Mouse (Mus musculus) kidney, postnatal 14 days (tissue): ENCODE data around the gene Cnpy1.

ENCODE experiments used
- DNase-seq: peaks from one replicate; pipeline ENCODE4 v3.0.0; 2022; ENCODE audit warnings: mixed read lengths

Gene Cnpy1

DNA sequence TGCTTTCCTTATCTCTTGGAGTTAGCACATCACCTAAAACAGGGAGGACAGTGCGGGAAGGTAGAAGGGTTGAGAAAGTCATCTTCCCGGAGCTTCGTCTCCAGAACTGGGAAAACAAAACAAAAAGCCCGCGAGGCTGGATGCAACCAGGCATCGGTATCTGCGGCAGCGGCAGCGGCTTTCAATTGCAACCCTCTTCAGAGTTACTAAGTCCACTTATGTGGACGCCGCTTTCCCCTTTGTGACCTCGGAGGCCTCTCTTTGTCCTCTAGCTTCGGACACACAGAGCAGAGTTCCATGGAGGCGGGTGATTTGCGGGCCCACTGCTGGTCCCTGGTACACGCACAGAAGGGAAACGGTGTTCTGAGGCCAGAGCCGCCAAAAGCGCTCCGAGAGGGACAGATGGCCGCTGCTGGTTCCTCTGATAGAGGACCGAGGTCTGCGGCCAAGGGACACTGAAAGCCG is 83.6 kb downstream of the Cnpy1 start:
- no peak for DNase-seq

GRCm38 (mm10) chr5:28161383-28161937 is 84.1 kb downstream of the Cnpy1 start:
- no peak for DNase-seq

GRCm38 (mm10) chr5:28159891-28160470 is 85.6 kb downstream of the Cnpy1 start:
- no peak for DNase-seq

GRCm38 (mm10) chr5:28159072-28159458 is 86.5 kb downstream of the Cnpy1 start:
- DNase-seq = no peak

DNA sequence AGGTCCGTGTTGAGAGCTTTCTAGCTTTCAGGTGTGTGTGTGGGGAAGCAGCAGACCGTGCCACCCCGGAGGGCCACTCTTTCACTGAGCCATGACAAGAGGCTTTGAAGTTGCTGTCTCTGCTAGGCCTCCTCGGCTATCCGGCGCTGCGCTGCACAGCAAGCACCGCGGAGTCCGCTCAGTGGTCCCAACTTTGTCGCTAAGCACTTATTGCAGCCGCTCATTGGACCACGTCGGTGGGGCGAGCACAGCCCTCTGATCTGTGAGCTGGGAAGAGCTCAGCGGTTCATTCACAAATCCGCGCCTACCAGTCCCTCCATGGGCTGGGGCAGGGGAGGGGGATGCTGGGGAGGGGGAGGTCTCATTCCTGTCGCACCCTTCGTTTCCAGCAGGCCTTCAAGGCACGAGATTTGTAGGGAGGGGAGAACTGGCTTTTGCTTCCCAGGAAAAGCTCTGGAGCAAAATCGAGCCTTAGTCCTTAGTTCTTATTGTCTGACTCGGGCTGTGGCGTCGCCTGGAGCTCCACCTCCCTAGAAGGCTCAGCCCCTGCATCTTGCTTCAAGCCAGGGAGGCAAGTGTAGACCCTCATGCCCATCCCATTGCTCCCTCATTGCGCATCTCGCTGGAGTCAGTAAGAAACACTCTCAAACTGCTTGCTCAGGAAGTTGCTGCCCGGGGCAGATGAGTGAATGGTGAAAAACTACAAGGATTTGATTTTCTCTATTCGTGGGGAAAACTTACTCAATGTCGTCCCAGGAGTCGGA is 87.1 kb downstream of the Cnpy1 start:
- no peak for DNase-seq

DNA sequence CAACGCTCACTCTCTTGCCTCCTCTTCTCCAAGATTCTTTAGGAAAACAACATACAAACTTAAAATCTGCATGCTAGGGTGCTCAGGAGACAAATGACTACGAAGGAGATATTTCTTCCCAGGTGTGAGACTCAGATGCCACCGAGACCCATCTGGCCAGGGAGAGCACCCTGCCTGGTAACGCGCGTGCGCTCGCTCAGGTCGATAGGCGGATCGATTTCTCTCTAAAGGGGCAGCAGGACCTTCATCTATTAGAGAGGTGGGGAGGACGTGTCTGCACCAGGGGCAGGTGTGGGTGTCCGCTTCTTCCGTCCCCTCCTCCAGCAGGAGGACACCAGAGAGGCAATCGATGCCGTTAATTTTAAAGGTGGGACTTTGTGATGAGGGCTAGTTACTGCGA is 87.8 kb downstream of the Cnpy1 start:
- no peak for DNase-seq

DNA sequence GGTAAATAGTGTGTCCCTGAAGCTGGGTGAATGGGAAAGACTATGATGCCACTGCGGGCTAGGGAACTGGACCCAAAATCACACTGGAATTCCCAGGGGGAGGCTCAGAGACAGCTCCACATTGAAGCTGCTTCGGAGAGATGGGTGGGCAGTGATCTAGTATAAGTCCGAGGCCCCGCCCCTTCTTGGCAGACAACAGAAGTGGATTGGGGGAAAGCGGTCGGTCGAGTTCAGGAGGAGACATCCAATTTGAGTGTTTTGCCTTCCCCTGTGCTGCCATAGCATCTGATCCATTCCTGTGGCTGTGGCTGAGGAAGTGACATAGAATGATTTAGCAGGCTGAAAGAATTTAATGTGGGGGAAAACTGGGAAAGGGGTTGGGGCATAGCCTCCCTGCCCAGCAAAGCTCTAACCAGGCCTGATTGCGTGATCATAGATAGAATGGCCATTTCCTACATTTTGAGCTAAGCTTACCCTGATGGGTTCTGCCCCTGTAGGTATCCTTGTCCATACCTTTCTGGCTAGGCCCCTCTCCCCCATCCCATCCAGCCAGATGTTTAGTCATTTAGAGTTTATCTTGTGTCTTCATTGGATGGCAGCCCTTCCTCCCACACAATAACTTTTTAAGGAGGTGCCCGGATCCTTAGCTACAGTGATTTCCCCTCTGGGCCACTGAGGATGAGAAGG is 88.4 kb downstream of the Cnpy1 start:
- DNase-seq = no peak
